Mouse (Mus musculus): ENCODE measurements around the gene Tspan2. TPM values are rescaled to one million over a fixed set of nuclear protein-coding genes. Genes with fewer than 3 reads are reported as not detected.

The Tspan2 gene
- total and polyA plus RNA-seq, 2 experiments from 2014 or later = 10.1 to 14.0 TPM

DNA sequence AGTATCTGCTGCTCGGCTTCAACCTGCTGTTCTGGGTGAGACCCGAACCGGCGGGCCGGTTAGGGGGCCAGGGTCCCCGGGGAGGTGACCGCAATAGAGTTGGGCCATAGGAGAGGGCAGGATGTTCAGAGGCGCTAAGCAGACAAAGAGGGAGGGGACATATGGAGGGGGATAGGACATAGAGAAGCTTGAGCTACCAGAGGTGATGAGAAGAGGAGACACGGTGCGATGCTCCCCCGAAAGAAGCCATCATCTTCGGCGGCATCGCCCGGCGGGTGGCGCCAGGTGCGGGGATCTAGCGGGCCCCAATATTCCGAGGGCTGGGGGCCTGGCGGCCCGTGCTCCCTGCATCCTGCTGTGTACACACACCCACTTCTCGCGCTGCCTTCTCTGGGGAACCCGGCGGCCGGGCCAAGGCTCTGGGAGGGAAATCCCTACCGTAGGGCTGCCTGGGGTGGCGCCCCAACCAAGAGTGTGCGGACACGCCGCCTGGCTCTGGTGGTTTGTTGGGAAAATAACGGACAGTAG lies 766 bp downstream of the Tspan2 start:
- WGBS = 4% methylated on average over 33 of the region's 33 CpGs
- TF ChIP-seq CTCF (IDR thresholded peaks at IDR 0.05; ENCODE audit: low read depth) = no peak; the same call in none of the 2 replicates
- peak; percentile 81 for ATAC-seq
- Histone ChIP-seq H3K27me3 (ENCODE audit: insufficient read depth, low read length) (no peaks in the 10 kb centered on the region), H3K9me3 (ENCODE audit: low read length) (no peaks in the 10 kb centered on the region), H3K27ac (ENCODE audit: low read depth, low read length) (peak overlapping the region; percentile 74), H3K4me2 (ENCODE audit: low read depth) (peak overlapping the region; percentile 72), H3K36me3 (ENCODE audit: insufficient read depth) (no peaks in the 10 kb centered on the region), H3K9ac (peak overlapping the region; percentile 79), H3K4me1 (ENCODE audit: insufficient read depth) (peaks cover 8% of the 10 kb centered on the region; the same call in 1 of the 2 replicates), H3K4me3 (ENCODE audit: low read depth, low read length) (peak overlapping the region; percentile 76)
- peak; percentile 57 for DNase-seq

DNA sequence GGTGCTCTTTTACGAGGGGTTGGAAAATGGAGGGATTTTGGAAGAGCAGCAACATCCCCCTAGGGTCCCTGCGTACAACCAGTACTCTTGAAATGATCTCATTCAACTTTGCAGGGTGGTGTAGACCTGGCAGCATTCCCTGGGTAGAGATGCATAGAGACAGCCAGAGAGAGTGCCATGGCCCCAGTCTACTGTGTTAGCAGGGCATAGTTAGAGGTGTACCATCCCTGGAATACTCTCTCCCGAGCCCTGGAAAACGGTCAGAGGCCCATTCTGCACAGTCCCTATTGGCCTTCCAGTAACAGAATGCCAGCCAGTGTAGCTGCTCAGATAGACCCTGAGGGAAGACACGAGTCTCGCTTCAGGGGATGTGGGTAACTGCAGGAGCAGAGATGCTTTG lies 1.3 kb downstream of the Tspan2 start:
- no peaks in the 10 kb centered on the region for H3K9me3 ChIP-seq (ENCODE audit: low read length)
- peaks cover 8% of the 10 kb centered on the region; the same call in 1 of the 2 replicates for H3K4me1 ChIP-seq (ENCODE audit: insufficient read depth)
- H3K27ac ChIP-seq (ENCODE audit: low read depth, low read length) = 0 out of 2 replicates have a peak overlapping the region, but pooled peaks have one; percentile 74
- WGBS = 42% methylated on average over 6 of the region's 6 CpGs
- H3K4me3 ChIP-seq (ENCODE audit: low read depth, low read length) = peak overlapping the region; percentile 76
- ATAC-seq = peak; percentile 37; the same call in 1 of the 2 replicates
- DNase-seq = peak; percentile 21
- H3K36me3 ChIP-seq (ENCODE audit: insufficient read depth) = no peaks in the 10 kb centered on the region
- H3K4me2 ChIP-seq (ENCODE audit: low read depth) = peak overlapping the region; percentile 72
- TF ChIP-seq CTCF (IDR thresholded peaks at IDR 0.05; ENCODE audit: low read depth) = no peak
- no peaks in the 10 kb centered on the region for H3K27me3 ChIP-seq (ENCODE audit: insufficient read depth, low read length)
- H3K9ac ChIP-seq = peak overlapping the region; percentile 79

DNA sequence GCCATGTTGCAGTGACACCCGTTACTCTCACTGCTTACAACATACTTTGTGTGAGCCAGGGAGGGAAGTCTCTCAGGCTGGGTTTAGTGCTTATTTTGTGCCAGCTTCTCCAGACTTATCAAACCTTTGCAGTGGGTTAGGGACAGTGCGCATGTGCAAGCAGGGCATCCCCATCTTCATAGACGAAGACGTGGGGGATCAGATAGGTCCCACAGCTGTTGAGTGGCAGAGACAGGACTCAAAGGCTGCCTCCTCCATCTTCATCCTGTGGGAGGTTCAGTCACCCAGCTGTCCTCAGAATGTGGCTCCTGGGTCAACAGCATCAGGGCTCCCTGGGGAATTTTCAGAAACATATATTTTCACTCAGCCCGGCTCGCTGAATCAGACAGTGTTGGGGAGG lies 2.1 kb downstream of the Tspan2 start:
- H3K4me3 ChIP-seq (ENCODE audit: low read depth, low read length) = no peak overlapping the region
- no peak overlapping the region; the same call in 1 of the 2 replicates for H3K4me2 ChIP-seq (ENCODE audit: low read depth)
- WGBS = 80% methylated on average over 6 of the region's 6 CpGs
- H3K27ac ChIP-seq (ENCODE audit: low read depth, low read length) = no peak overlapping the region
- no peak overlapping the region for H3K9ac ChIP-seq
- ATAC-seq (no peak), DNase-seq (no peak)
- no peaks in the 10 kb centered on the region for H3K27me3 ChIP-seq (ENCODE audit: insufficient read depth, low read length)
- TF ChIP-seq CTCF (IDR thresholded peaks at IDR 0.05; ENCODE audit: low read depth) = no peak
- H3K9me3 ChIP-seq (ENCODE audit: low read length) = no peaks in the 10 kb centered on the region
- H3K36me3 ChIP-seq (ENCODE audit: insufficient read depth) = no peaks in the 10 kb centered on the region
- peaks cover 8% of the 10 kb centered on the region; the same call in 1 of the 2 replicates for H3K4me1 ChIP-seq (ENCODE audit: insufficient read depth)

DNA sequence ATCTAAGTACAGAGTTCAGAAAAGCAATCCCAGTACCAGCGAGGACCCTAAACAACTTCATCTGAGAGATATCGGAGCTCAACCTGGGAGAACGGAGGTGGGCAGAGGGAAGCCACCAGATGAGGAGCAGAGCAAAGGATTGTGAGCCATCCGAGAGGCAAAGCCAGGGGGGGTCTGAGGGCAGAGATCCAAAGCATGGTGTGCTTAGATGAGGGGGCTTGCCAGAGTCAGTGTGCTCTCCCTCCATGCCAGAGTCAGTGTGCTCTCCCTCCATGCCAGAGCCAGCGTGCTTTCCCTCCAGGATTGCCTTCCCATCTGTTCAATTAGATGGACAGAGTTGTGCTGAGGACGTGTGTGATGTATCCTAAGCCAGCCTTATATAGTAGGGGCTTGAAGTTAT lies 2.8 kb downstream of the Tspan2 start:
- no peaks in the 10 kb centered on the region for H3K27me3 ChIP-seq (ENCODE audit: insufficient read depth, low read length)
- no peaks in the 10 kb centered on the region for H3K36me3 ChIP-seq (ENCODE audit: insufficient read depth)
- no peak overlapping the region for H3K27ac ChIP-seq (ENCODE audit: low read depth, low read length)
- WGBS = 74% methylated on average over 6 of the region's 6 CpGs
- no peak for TF ChIP-seq CTCF (IDR thresholded peaks at IDR 0.05; ENCODE audit: low read depth)
- no peaks in the 10 kb centered on the region for H3K9me3 ChIP-seq (ENCODE audit: low read length)
- no peak for ATAC-seq
- DNase-seq = no peak
- peaks cover 8% of the 10 kb centered on the region; the same call in 1 of the 2 replicates for H3K4me1 ChIP-seq (ENCODE audit: insufficient read depth)
- H3K4me3 ChIP-seq (ENCODE audit: low read depth, low read length) = no peak overlapping the region
- no peak overlapping the region for H3K4me2 ChIP-seq (ENCODE audit: low read depth)
- no peak overlapping the region for H3K9ac ChIP-seq

DNA sequence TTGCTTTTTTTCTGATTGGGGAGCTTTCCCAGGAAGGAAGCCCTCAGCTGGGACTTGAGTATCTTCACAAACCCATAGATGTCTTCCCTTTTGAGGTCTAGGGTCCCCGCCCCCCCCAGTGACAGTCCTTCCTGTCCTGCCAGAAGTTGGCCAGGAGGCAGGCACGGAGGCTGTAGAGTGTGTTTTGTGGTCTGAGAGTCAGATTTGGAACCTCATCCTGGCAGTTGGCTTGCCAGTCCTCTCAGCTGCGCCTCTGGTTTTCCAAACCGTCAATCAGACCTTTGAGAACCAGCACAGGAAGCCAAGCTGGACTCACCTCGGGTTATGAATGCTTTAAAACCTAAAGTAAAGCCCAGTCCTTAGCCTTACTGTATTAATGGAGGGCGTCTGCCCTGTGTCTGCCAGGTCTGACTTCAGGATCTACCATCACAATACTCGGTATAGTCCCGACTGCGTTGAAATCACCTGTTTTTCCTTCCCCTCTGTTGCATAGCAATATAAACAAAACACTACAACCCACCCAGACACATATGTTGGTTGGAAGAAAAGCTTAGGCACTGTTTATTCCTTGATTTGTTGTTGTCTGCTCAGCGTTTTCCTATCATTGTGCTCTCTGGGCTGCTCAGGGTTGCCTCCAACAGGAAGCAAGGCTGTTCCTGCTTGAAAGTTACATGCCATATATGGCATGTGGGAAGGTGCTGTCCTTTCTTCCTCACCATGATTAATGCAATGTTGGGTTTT lies 4.0 kb downstream of the Tspan2 start:
- Histone ChIP-seq H3K27ac (ENCODE audit: low read depth, low read length) (no peak overlapping the region), H3K9ac (no peak overlapping the region), H3K4me3 (ENCODE audit: low read depth, low read length) (no peak overlapping the region), H3K9me3 (ENCODE audit: low read length) (no peaks in the 10 kb centered on the region), H3K36me3 (ENCODE audit: insufficient read depth) (no peaks in the 10 kb centered on the region), H3K27me3 (ENCODE audit: insufficient read depth, low read length) (no peaks in the 10 kb centered on the region), H3K4me2 (ENCODE audit: low read depth) (no peak overlapping the region), H3K4me1 (ENCODE audit: insufficient read depth) (peaks cover 8% of the 10 kb centered on the region; the same call in 1 of the 2 replicates)
- no peak for TF ChIP-seq CTCF (IDR thresholded peaks at IDR 0.05; ENCODE audit: low read depth)
- WGBS = 67% methylated on average over 10 of the region's 10 CpGs
- no peak for ATAC-seq
- DNase-seq = no peak

DNA sequence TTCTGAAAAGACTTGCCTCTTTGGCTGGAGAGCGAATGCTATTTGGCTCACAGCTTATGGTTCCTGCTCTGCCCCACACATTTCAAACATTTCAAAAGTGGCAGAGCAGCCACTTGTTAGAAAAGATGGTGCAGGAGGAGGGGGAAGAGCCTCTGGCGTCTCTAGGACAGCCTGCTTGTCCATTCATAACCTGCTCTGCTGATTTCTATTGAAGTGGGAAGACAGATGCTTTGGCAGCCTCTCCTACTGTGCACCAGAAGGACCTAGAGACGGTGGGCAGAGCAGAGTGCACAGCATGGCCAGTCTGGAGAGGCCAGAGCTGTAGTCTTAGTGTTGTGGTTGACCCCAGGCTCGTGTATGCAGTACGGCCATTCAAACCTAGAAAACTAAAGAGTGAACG lies 4.6 kb downstream of the Tspan2 start:
- 61% methylated on average over 6 of the region's 6 CpGs for WGBS
- no peak for DNase-seq

DNA sequence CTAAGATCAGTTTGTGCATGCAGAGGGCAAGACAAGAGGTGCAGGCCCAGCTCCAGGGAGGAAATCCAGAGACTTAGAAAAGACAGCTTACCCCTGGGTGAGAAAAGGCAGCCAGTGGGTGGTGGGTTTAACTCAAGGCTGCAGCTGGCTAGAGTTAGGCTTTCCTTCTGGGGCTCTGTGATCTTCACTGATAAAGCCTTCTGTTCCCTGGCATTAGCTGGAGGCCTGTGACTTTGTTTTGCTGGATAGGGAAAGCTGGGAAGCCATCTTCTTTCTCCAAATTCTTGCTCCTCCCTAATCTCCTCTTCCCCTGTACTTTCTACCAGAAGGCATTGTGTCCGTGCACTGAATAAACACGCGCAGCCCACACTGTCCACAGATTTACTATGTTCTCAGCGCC lies 8.4 kb downstream of the Tspan2 start:
- no peak overlapping the region for H3K27ac ChIP-seq (ENCODE audit: low read depth, low read length)
- H3K27me3 ChIP-seq (ENCODE audit: insufficient read depth, low read length) = no peaks in the 10 kb centered on the region
- H3K9me3 ChIP-seq (ENCODE audit: low read length) = no peaks in the 10 kb centered on the region
- no peaks in the 10 kb centered on the region for H3K36me3 ChIP-seq (ENCODE audit: insufficient read depth)
- H3K4me1 ChIP-seq (ENCODE audit: insufficient read depth) = no peaks in the 10 kb centered on the region
- no peak overlapping the region for H3K4me2 ChIP-seq (ENCODE audit: low read depth)
- ATAC-seq = no peak
- H3K4me3 ChIP-seq (ENCODE audit: low read depth, low read length) = no peak overlapping the region
- 34% methylated on average over 4 of the region's 4 CpGs for WGBS
- DNase-seq = no peak
- TF ChIP-seq CTCF (IDR thresholded peaks at IDR 0.05; ENCODE audit: low read depth) = no peak
- H3K9ac ChIP-seq = no peak overlapping the region

More for the DNA sequence above, 4.6 kb downstream of the Tspan2 start:
- TF ChIP-seq CTCF (IDR thresholded peaks at IDR 0.05; ENCODE audit: low read depth) = no peak
- no peak overlapping the region for H3K9ac ChIP-seq
- H3K4me1 ChIP-seq (ENCODE audit: insufficient read depth) = peaks cover 8% of the 10 kb centered on the region; the same call in 1 of the 2 replicates
- H3K27me3 ChIP-seq (ENCODE audit: insufficient read depth, low read length) = no peaks in the 10 kb centered on the region
- H3K4me2 ChIP-seq (ENCODE audit: low read depth) = no peak overlapping the region
- no peak overlapping the region for H3K4me3 ChIP-seq (ENCODE audit: low read depth, low read length)
- no peaks in the 10 kb centered on the region for H3K36me3 ChIP-seq (ENCODE audit: insufficient read depth)
- H3K27ac ChIP-seq (ENCODE audit: low read depth, low read length) = no peak overlapping the region
- no peak for ATAC-seq
- no peaks in the 10 kb centered on the region for H3K9me3 ChIP-seq (ENCODE audit: low read length)

Data from forebrain, postnatal 0 days (tissue).